Mouse (Mus musculus) G1E (cell line): ENCODE results near the gene Cited1. TPM values are rescaled to one million over a fixed set of nuclear protein-coding genes. Genes with fewer than 3 reads are reported as not detected.

ENCODE experiments used
- ATAC-seq: 2 replicates; pipeline ENCODE4 v1.8.0; 2016; ENCODE audit warnings: mild to moderate bottlenecking; ENCODE audit not compliant: insufficient number of reproducible peaks, poor library complexity, low FRiP score, severe bottlenecking; ENCODE audit errors: extremely low read depth
- DNase-seq: peaks from one replicate; pipeline ENCODE4 v3.0.0; 2012; ENCODE audit warnings: low spot score
- H3K27me3 ChIP-seq: 2 replicates; pipeline ENCODE4 v1.6.1; 2012; ENCODE audit warnings: mild to moderate bottlenecking, low read length, inconsistent platforms; ENCODE audit not compliant: insufficient read depth
- H3K36me3 ChIP-seq: replicated peaks from 2 replicates; pipeline ENCODE3; 2012; ENCODE audit warnings: mild to moderate bottlenecking, inconsistent platforms
- H3K4me1 ChIP-seq: 2 replicates; pipeline ENCODE4 v1.6.1; 2012; ENCODE audit warnings: low read depth, low read length, inconsistent platforms, mixed read lengths; ENCODE audit not compliant: insufficient read depth
- H3K4me3 ChIP-seq: 2 replicates; pipeline ENCODE4 v1.5.1; 2012; ENCODE audit warnings: low read depth, mild to moderate bottlenecking, inconsistent platforms, low read length, moderate library complexity, mixed read lengths
- H3K9me3 ChIP-seq: replicated peaks from 2 replicates; pipeline ENCODE4 v1.6.1; 2012; ENCODE audit warnings: inconsistent platforms
- CTCF ChIP-seq: IDR thresholded peaks from 2 replicates; pipeline ENCODE4 v1.5.1; 2012; ENCODE audit warnings: low read depth, low read length, inconsistent platforms, mixed read lengths
- GATA1 ChIP-seq: IDR thresholded peaks from 2 replicates; pipeline ENCODE4 v1.6.1; 2012; ENCODE audit warnings: borderline replicate concordance, low read length, inconsistent platforms, mixed read lengths
- GATA2 ChIP-seq: IDR thresholded peaks from 2 replicates; pipeline ENCODE4 v1.6.1; 2012; ENCODE audit warnings: low read depth, low read length, inconsistent platforms, borderline replicate concordance
- POLR2AphosphoS5 ChIP-seq: IDR thresholded peaks from 2 replicates; pipeline ENCODE4 v1.6.1; 2012; ENCODE audit warnings: low read depth, low read length, inconsistent platforms; ENCODE audit not compliant: insufficient replicate concordance
- TAL1 ChIP-seq: conservative IDR thresholded peaks from 2 replicates; pipeline ENCODE4 v1.6.1; 2012; ENCODE audit warnings: low read depth, low read length, inconsistent platforms, mixed read lengths
- polyA plus RNA-seq: library from polyadenylated mRNA; stranded (reverse); fragments of >175 nt; gene quantifications from 2 replicates; pipeline ENCODE4 v1.2.3, GENCODE M21; 2012
- total RNA-seq, 2 experiments: library from RNA; stranded (forward) in 1 of 2; stranded (reverse) in 1 of 2; fragments of 200-1000 nt in 1 of 2; fragments of >200 nt in 1 of 2; fragmentation: Nextera tagmentation in 1 of 2; gene quantifications; 2 replicates each; pipeline ENCODE4 v1.2.3; 2014 to 2017

The Cited1 gene
- total RNA-seq (2014; fragmentation: Nextera tagmentation) = not detected in 2 replicates
- total RNA-seq (2017) = 3.8 and 4.4 TPM in 2 replicates
- polyA plus RNA-seq = 1.6 and 1.7 TPM in 2 replicates

DNA sequence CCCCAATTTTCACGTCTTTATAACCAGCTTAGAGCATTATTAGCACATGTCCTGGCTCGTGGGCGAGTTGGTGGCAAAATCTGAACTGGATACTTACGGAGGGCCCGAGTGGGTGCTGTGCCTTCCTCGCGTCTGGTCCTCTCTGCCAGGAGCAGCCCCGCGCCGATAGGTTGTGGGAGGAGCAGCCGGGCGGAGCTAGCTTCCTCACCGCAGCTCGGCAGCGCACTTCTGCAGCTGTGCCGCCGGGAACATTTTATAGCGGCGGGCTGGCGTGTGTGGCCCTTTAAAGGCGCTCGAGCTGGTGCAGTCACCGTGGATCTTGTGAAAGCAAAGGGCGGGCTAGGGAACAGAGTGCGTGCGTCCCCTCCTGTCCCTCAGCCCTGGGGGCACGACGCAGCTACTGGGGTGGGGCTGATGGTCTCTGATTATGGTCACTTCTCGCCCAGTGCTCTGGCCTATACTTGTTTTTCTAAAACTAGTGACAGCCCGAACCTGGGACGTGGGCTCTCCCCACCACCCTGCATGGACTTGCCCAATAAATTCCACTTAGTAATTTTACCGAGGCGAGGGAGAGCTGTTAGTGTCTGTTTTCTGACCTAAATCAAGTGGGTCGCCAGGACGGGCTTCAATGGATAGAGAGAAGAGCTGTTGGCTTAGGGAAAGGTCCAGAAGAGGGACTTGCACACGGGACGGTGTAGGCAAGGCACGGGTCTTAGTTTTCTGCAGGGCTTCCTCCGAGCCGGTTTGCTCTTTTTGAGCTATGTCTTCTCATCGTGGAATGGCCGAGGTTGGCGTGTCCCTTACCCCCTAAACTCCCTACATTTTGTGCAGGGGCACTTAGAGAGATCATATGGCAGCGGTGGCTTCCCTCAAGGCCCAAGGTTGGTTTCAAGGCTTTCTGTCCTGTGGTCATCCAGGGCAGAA, at the start of gene Cited1:
Cited1 (minus strand) TSS at position 245 of the 924 bp plus-strand sequence.
- DNase-seq = peak; percentile 14
- Histone ChIP-seq H3K27me3 (peaks cover 48% of the 10 kb centered on the region), H3K4me3 (no peak within 1 kb of the TSS; the same call in 1 of the 2 replicates), H3K36me3 (peaks cover 2% of the 10 kb centered on the region), H3K9me3 (no peaks in the 10 kb centered on the region), H3K4me1 (no peaks in the 10 kb centered on the region)
- ATAC-seq = peak; percentile 40
- TF ChIP-seq GATA2 (no peak), POLR2AphosphoS5 (no peak), GATA1 (no peak), CTCF (no peak), TAL1 (no peak)

DNA sequence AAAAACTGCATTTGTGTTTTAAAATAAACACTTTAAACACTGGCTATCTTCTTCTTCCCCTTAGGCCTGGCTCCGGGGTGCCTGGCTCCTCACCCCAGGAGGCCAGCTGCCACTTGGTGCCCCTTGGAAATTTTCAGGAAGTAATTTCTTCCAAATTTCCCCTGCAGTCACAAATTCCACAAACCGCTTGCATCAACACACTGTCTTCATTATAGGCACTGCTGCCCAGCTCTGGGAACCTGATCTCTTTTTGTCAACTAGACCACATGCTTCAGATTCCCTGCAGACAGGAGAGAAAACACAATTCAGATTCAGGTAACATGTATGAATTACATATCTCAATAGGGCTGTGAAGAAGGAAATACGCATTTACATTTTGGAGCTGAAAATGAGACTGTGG, 32.9 kb upstream of the Cited1 start:
- ATAC-seq (no peak), DNase-seq (no peak)
- TF ChIP-seq POLR2AphosphoS5 = no peak
- no peak for TF ChIP-seq GATA1
- TF ChIP-seq TAL1 = no peak
- no peak for TF ChIP-seq CTCF
- no peak for TF ChIP-seq GATA2
- H3K9me3 ChIP-seq = no peaks in the 10 kb centered on the region
- H3K4me3 ChIP-seq = no peak overlapping the region
- H3K27me3 ChIP-seq = no peaks in the 10 kb centered on the region
- H3K36me3 ChIP-seq = peaks cover 3% of the 10 kb centered on the region
- no peaks in the 10 kb centered on the region for H3K4me1 ChIP-seq

DNA sequence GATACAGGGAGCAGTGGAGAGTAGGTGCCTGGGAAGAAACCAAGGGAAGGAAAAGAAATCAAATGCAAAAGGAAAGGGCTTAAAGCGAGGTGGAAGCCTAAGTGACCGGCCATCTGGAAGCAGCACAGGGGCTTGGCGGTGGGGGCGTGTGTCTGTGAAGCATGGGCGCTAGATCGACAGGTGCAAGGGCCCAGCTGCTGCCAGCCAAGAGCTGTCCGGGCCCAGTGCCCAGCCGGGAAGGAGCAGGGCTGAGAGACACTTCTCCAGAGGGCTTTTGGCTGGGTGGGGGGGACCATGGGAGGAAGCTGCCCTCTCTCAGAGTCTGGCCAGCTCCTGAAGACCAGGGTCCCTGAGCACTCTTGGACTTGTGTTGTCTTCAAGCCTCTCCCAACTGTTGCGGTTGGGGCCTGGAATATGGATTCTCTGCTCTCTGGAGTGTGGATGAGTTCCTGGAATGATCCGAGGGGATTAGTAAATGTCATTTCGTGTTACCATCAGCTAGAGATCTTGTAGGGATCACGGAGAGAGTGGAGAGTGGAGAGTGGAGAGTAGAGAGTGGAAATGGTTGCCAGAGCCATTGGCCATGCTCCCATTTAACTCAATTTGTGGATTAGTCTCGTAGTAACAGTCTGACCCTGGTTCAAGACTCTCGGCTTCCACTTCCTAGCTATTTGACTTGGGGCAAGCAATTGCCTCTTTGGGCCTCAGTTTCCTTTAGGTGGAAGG, 10.8 kb upstream of the Cited1 start:
- no peak for ATAC-seq
- H3K4me3 ChIP-seq = no peak overlapping the region
- H3K36me3 ChIP-seq = no peaks in the 10 kb centered on the region
- DNase-seq = no peak
- no peaks in the 10 kb centered on the region for H3K27me3 ChIP-seq
- TF ChIP-seq TAL1 = no peak
- TF ChIP-seq CTCF = no peak
- no peak for TF ChIP-seq GATA1
- TF ChIP-seq GATA2 = no peak
- TF ChIP-seq POLR2AphosphoS5 = no peak
- H3K4me1 ChIP-seq = no peaks in the 10 kb centered on the region
- no peaks in the 10 kb centered on the region for H3K9me3 ChIP-seq

DNA sequence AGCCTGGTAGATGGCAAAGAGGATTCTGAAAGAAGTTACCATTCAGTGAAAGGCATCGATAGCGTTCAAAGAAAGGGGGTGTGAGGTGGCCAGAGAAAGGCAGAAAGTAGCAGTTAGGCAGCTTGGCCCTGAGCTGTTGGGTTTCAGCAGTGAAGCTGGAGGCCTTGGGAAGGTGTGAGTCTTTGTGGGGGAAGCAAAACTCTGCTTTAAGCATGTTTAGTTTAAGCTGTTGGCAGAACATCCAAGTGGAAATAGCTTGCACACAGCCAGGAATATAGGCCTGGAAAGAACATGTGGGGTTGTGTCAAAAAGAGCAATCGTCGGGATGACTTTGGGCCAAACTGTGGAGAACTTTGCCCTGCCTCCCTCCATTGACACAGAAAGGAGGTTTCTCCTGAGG, 7.8 kb upstream of the Cited1 start:
- TF ChIP-seq GATA1 (no peak), GATA2 (no peak), TAL1 (no peak), POLR2AphosphoS5 (no peak), CTCF (no peak)
- no peak for DNase-seq
- ATAC-seq = no peak
- H3K4me3 ChIP-seq = no peak overlapping the region
- no peaks in the 10 kb centered on the region for H3K9me3 ChIP-seq
- H3K4me1 ChIP-seq = no peaks in the 10 kb centered on the region
- no peaks in the 10 kb centered on the region for H3K36me3 ChIP-seq
- H3K27me3 ChIP-seq = no peaks in the 10 kb centered on the region

DNA sequence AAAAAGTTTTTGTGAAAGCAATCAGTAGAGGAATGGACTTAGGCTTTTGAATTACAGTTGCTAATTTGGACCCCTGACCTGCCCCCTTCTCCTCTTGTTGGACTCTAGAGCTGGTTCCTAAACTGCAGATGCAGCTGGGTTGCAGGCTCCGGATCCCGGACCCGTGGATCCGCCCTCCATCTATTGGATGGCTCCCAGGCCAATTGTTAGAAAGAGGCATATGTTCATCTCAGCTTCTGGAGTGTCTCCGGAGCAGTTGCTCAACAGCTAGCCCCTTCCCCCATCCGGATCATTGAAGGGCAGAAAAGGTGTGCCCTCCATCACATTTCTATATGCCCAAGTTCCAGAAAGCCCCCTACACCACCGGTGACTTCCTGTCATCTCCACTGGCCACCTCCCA, 1.9 kb upstream of the Cited1 start:
- H3K4me3 ChIP-seq = no peak overlapping the region
- peaks cover 43% of the 10 kb centered on the region for H3K27me3 ChIP-seq
- TF ChIP-seq CTCF (no peak), POLR2AphosphoS5 (no peak), TAL1 (no peak), GATA2 (no peak), GATA1 (no peak)
- ATAC-seq = no peak
- no peaks in the 10 kb centered on the region for H3K9me3 ChIP-seq
- no peaks in the 10 kb centered on the region for H3K36me3 ChIP-seq
- H3K4me1 ChIP-seq = no peaks in the 10 kb centered on the region
- no peak for DNase-seq

DNA sequence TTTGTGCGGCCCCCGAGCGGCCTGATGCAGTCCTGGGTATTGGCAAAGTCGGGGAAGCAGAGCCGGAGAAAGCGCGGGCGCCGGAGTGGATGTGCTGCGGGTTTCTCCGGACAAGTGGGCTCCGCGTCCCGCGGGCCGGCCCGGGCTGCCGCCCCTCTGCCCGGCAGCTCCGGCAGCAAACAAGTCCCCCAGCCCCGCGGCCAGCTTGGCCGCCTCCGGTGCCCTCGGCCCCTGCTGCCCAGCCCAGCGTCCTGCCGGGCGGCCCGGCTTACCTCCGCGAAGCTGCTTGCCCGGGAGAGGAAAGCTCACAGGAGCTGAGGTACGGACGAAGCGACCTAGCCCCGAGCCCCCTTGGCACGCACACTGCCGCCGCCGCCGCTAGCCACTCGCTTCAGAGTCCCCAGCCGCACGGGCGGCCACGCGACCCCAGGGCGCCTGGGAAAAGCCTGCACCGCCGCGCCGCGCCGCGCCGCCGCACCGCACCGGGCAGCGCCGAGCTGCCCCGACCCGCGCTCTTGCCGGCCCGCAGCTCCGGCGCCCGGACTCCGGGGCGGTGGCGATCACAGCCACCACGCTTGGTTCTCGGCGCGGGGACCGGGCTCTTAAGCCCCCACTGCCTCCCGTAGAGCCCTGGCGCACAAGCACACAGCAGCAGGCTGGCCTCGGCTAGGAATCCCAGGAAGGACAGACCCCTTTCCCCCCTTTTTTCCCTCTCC, 602 bp downstream of the Cited1 start:
- DNase-seq = peak; percentile 4
- TF ChIP-seq CTCF (no peak), TAL1 (no peak), GATA1 (no peak), POLR2AphosphoS5 (no peak), GATA2 (no peak)
- no peak for ATAC-seq

More for the DNA sequence above, 602 bp downstream of the Cited1 start:
- Histone ChIP-seq H3K36me3 (peaks cover 2% of the 10 kb centered on the region), H3K4me3 (no peak overlapping the region; the same call in 1 of the 2 replicates), H3K4me1 (no peaks in the 10 kb centered on the region), H3K27me3 (peaks cover 48% of the 10 kb centered on the region), H3K9me3 (no peaks in the 10 kb centered on the region)
